Mouse (Mus musculus) activated CD4-positive, CD25-positive, alpha-beta regulatory T cell, adult 9 weeks (primary cell): ENCODE data around the gene Tmbim7. TPM values are rescaled to one million over a fixed set of nuclear protein-coding genes. Genes with fewer than 3 reads are reported as not detected.

Source experiments
- polyA plus RNA-seq: library from polyadenylated mRNA; unstranded; fragments of 100-300 nt; shearing (Covaris generic); gene quantifications from one replicate; pipeline ENCODE4 v1.2.1, GENCODE M21; 2017

Gene Tmbim7
- polyA plus RNA-seq: not detected

DNA sequence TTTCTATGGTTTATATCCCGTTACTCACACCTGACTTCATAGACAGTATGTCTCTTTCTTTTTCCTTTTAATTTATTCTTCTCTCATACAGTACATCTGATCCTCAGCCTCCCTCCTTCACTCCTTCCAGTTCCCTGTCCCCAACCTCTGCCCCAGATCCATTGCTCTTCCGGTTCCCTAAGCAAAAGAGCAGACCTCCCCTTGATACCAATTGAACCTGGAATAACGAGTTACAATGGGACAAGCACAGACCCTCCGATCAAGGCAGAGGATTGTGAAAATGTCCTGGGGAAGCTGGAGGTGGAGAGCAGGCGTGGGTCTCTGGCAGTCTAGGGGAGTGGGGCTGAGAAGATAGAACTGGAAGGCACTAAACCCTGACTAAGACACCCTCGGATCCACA is at the start of gene Tmbim7:
TSS of gene Tmbim7 (plus strand) at position 301 of the 400 bp plus-strand sequence.

GRCm38 (mm10) chr5:3657085-3657484 is 6.1 kb downstream of the Tmbim7 start, which contains the start of gene Gatad1:
Gene Gatad1, minus strand, starts transcription at chr5:3657185.

Other genes with a start within 250 kb of the Tmbim7 start
- gene Fam133b, start 107.3 kb upstream of the Tmbim7 start, polyA plus RNA-seq: 32.1 TPM
- gene 1700109H08Rik, start 79.6 kb upstream of the Tmbim7 start, polyA plus RNA-seq: 10.5 TPM
- gene Pex1, start 55.1 kb upstream of the Tmbim7 start, polyA plus RNA-seq: 13.0 TPM
- 29.7 TPM for gene Rbm48, start 54.6 kb upstream of the Tmbim7 start, polyA plus RNA-seq
- 9.3 TPM for gene Gatad1, start 6.0 kb downstream of the Tmbim7 start, polyA plus RNA-seq
- gene Ankib1, start 151.7 kb downstream of the Tmbim7 start, polyA plus RNA-seq: 10.2 TPM
- gene Krit1, start 152.0 kb downstream of the Tmbim7 start, polyA plus RNA-seq: 97.4 TPM
- 0.43 TPM for gene Lrrd1, start 194.0 kb downstream of the Tmbim7 start, polyA plus RNA-seq
- gene Mterf1a, start 242.8 kb downstream of the Tmbim7 start, polyA plus RNA-seq: 28.1 TPM